Mouse (Mus musculus) thymus, adult 2 months (tissue): ENCODE measurements around the gene Sec22c.

Experiments used
- CTCF ChIP-seq: fragments of 200-500 bp; IDR thresholded peaks from 2 replicates; pipeline ENCODE4 v1.5.1; 2012; ENCODE audit warnings: mild to moderate bottlenecking, control low read depth, low read length, moderate library complexity, borderline replicate concordance; ENCODE audit not compliant: control insufficient read depth, poor library complexity, insufficient read depth; ENCODE audit errors: extremely low read depth
- POLR2A ChIP-seq: fragments of 200-500 bp; IDR thresholded peaks from 2 replicates; pipeline ENCODE4 v1.6.1; 2012; ENCODE audit warnings: mild to moderate bottlenecking, low read length, control low read depth, moderate library complexity; ENCODE audit not compliant: control insufficient read depth, poor library complexity, insufficient read depth; ENCODE audit errors: extremely low read depth

- TF ChIP-seq POLR2A = no peak
- no peak for TF ChIP-seq CTCF
These were observed 24.1 kb downstream of the Sec22c start for GRCm38 (mm10) chr9:121681191-121681590.
